Mouse (Mus musculus) stomach, embryonic 16.5 days (tissue): ENCODE results near the gene Bap1. TPM values are rescaled to one million over a fixed set of nuclear protein-coding genes. Genes with fewer than 3 reads are reported as not detected.

Experiments
- ATAC-seq: fragments of 200-750 bp; cut with Nextera tagmentation; 2 replicates; pipeline ENCODE4 v1.8.0; 2017; ENCODE audit warnings: moderate number of reproducible peaks, moderate TSS enrichment; ENCODE audit not compliant: insufficient read depth, low FRiP score
- H3K27ac ChIP-seq: fragments of 300-500 bp; sonication (generic); 2 replicates; pipeline ENCODE4 v1.5.1; 2014; ENCODE audit warnings: low read length
- H3K27me3 ChIP-seq: fragments of 300-500 bp; sonication (generic); 2 replicates; pipeline ENCODE4 v1.6.1; 2014; ENCODE audit warnings: low read length, control low read depth, mixed read lengths; ENCODE audit not compliant: control insufficient read depth, insufficient read depth
- H3K36me3 ChIP-seq: fragments of 300-500 bp; sonication (generic); 2 replicates; pipeline ENCODE4 v1.6.1; 2014; ENCODE audit warnings: low read length; ENCODE audit not compliant: control insufficient read depth, insufficient read depth
- H3K4me1 ChIP-seq: fragments of 300-500 bp; sonication (generic); 2 replicates; pipeline ENCODE4 v1.6.1; 2014; ENCODE audit warnings: low read length, control low read depth, mixed read lengths; ENCODE audit not compliant: control insufficient read depth, insufficient read depth
- H3K4me2 ChIP-seq: fragments of 300-500 bp; sonication (generic); 2 replicates; pipeline ENCODE4 v1.6.1; 2014; ENCODE audit warnings: low read depth, low read length, mixed read lengths
- H3K4me3 ChIP-seq: fragments of 300-500 bp; sonication (generic); replicated peaks from 2 replicates; pipeline ENCODE4 v1.5.1; 2014; ENCODE audit warnings: mild to moderate bottlenecking, low read length
- H3K9ac ChIP-seq: fragments of 300-500 bp; sonication (generic); 2 replicates; pipeline ENCODE4 v1.6.1; 2014; ENCODE audit warnings: low read length
- H3K9me3 ChIP-seq: fragments of 300-500 bp; sonication (generic); replicated peaks from 2 replicates; pipeline ENCODE4 v1.6.1; 2016; ENCODE audit warnings: low read length, control low read depth; ENCODE audit not compliant: control insufficient read depth
- WGBS: fragments of 180-500 bp; shearing (Covaris S2); extraction: QIAGEN DNeasy Blood & Tissue Kit; methylation state at CpG from one replicate; pipeline ENCODE4 v1.1.7; 2014; 5-methylcytosine and 5-hydroxymethylcytosine counted together
- polyA plus RNA-seq: library from polyadenylated mRNA; unstranded; fragments of >200 nt; fragmentation: Nextera tagmentation; extraction: Ambion mirVana; gene quantifications from 2 replicates; pipeline ENCODE4 v1.2.1, GENCODE M21; 2015

The Bap1 gene
- polyA plus RNA-seq, 1 experiment from 2014 or later: 64.1 TPM

- Histone ChIP-seq H3K36me3 (no peaks in the 10 kb centered on the region), H3K4me2 (peak overlapping the region; percentile 71), H3K9ac (peak overlapping the region; percentile 69), H3K9me3 (no peaks in the 10 kb centered on the region), H3K27ac (no peak overlapping the region), H3K4me3 (peak overlapping the region; percentile 49; the same call in 1 of the 2 replicates), H3K4me1 (no peaks in the 10 kb centered on the region; the same call in 1 of the 2 replicates), H3K27me3 (no peaks in the 10 kb centered on the region)
- ATAC-seq: no peak
- 73% methylated on average over 9 of the region's 9 CpGs for WGBS
Observed at GRCm38 (mm10) chr14:31268301-31269001, 17.2 kb downstream of the Bap1 start.

GRCm38 (mm10) chr14:31269456-31270100, 18.3 kb downstream of the Bap1 start:
- Histone ChIP-seq H3K9me3 (no peaks in the 10 kb centered on the region), H3K4me2 (peak overlapping the region; percentile 71), H3K4me1 (no peaks in the 10 kb centered on the region; the same call in 1 of the 2 replicates), H3K4me3 (peak overlapping the region; percentile 49), H3K36me3 (no peaks in the 10 kb centered on the region), H3K27ac (peak overlapping the region; percentile 8; the same call in 1 of the 2 replicates), H3K27me3 (no peaks in the 10 kb centered on the region), H3K9ac (peak overlapping the region; percentile 69)
- 13% methylated on average over 27 of the region's 28 CpGs for WGBS
- ATAC-seq: peak; percentile 88

- ATAC-seq: no peak
- Histone ChIP-seq H3K9ac (no peak overlapping the region), H3K27me3 (no peaks in the 10 kb centered on the region), H3K4me2 (no peak overlapping the region), H3K4me1 (no peaks in the 10 kb centered on the region; the same call in 1 of the 2 replicates), H3K9me3 (no peaks in the 10 kb centered on the region), H3K4me3 (no peak overlapping the region), H3K36me3 (no peaks in the 10 kb centered on the region), H3K27ac (no peak overlapping the region)
- 91% methylated on average over 6 of the region's 6 CpGs for WGBS
Observed at GRCm38 (mm10) chr14:31271121-31271520, 19.9 kb downstream of the Bap1 start.

- no peaks in the 10 kb centered on the region for H3K36me3 ChIP-seq
- H3K27ac ChIP-seq: no peak overlapping the region
- H3K9me3 ChIP-seq: no peaks in the 10 kb centered on the region
- no peak overlapping the region for H3K9ac ChIP-seq
- no peaks in the 10 kb centered on the region for H3K27me3 ChIP-seq
- no peak overlapping the region for H3K4me2 ChIP-seq
- WGBS: 21% methylated on average over 7 of the region's 7 CpGs
- ATAC-seq: no peak
- no peak overlapping the region for H3K4me3 ChIP-seq
- H3K4me1 ChIP-seq: no peaks in the 10 kb centered on the region; the same call in 1 of the 2 replicates
Observed at GRCm38 (mm10) chr14:31272164-31272563, 20.9 kb downstream of the Bap1 start.

- Histone ChIP-seq H3K27me3 (no peaks in the 10 kb centered on the region), H3K9ac (no peak overlapping the region), H3K4me1 (no peaks in the 10 kb centered on the region), H3K27ac (no peak overlapping the region), H3K4me2 (no peak overlapping the region), H3K9me3 (no peaks in the 10 kb centered on the region), H3K36me3 (no peaks in the 10 kb centered on the region), H3K4me3 (no peak overlapping the region)
- no peak for ATAC-seq
- WGBS: 77% methylated on average over 8 of the region's 8 CpGs
Observed at GRCm38 (mm10) chr14:31285728-31286127, 34.5 kb downstream of the Bap1 start.

Other genes starting within 250 kb of the Bap1 start
- 427 and 483 TPM in 2 replicates for gene Spcs1, start 249.8 kb upstream of the Bap1 start, polyA plus RNA-seq
- gene Pbrm1, start 232.3 kb upstream of the Bap1 start, polyA plus RNA-seq: 93.2 and 99.2 TPM in 2 replicates
- gene Gnl3, start 232.3 kb upstream of the Bap1 start, polyA plus RNA-seq: 99.4 and 100.0 TPM in 2 replicates
- 60.3 and 66.4 TPM in 2 replicates for gene Smim4, start 122.5 kb upstream of the Bap1 start, polyA plus RNA-seq
- gene Nt5dc2, start 120.4 kb upstream of the Bap1 start, polyA plus RNA-seq: 232 and 233 TPM in 2 replicates
- 37.7 and 41.9 TPM in 2 replicates for gene Stab1, start 82.8 kb upstream of the Bap1 start, polyA plus RNA-seq
- 6.3 and 46.9 TPM in 2 replicates for gene Tnnc1, start 43.1 kb upstream of the Bap1 start, polyA plus RNA-seq
- 289 and 291 TPM in 2 replicates for gene Nisch, start 34.5 kb upstream of the Bap1 start, polyA plus RNA-seq
- gene Sema3g, start 33.6 kb upstream of the Bap1 start, polyA plus RNA-seq: 0.67 and 0.90 TPM in 2 replicates
- 9.5 and 12.7 TPM in 2 replicates for gene Phf7, start 133 bp upstream of the Bap1 start, polyA plus RNA-seq
- 4.9 TPM in 2 replicates for gene Dnah1, start 72.4 kb downstream of the Bap1 start, polyA plus RNA-seq
- gene Capn7, start 85.2 kb downstream of the Bap1 start, polyA plus RNA-seq: 35.7 and 37.7 TPM in 2 replicates
- 19.5 and 20.0 TPM in 2 replicates for gene Sh3bp5, start 184.6 kb downstream of the Bap1 start, polyA plus RNA-seq
- 21.2 and 24.7 TPM in 2 replicates for gene Eaf1, start 242.9 kb downstream of the Bap1 start, polyA plus RNA-seq
- gene Mettl6, start 243.6 kb downstream of the Bap1 start, polyA plus RNA-seq: 44.4 and 50.4 TPM in 2 replicates